Mouse (Mus musculus): Measurements from ENCODE around the gene Snrpg. TPM values are rescaled to one million over a fixed set of nuclear protein-coding genes. Genes with fewer than 3 reads are reported as not detected.
"Not testable (repeated sequence)": the region's sequence is repeated elsewhere in the genome, so short reads cannot be mapped to it uniquely, and the experiment has no call there.

The Snrpg gene
- total RNA-seq (2021), result 100 to 1,000 TPM; 383 to 436 TPM
- long read RNA-seq, experiment 1, transcript Snrpg-201 (4 exons, 1,055 nt), result major isoform, 411 of 469 reads
- long read RNA-seq, experiment 1, partial matches to known transcripts, result 48 of 469 reads
- long read RNA-seq, experiment 1, other reads (novel, unspliced or antisense), result 9 of 469 reads
- long read RNA-seq, experiment 2, transcript Snrpg-201 (4 exons, 1,055 nt), result major isoform, 239 of 323 reads
- long read RNA-seq, experiment 2, partial matches to known transcripts, result 73 of 323 reads
- long read RNA-seq, experiment 2, other reads (novel, unspliced or antisense), result 10 of 323 reads

GRCm38 (mm10) chr6:86370764-86371339 lies at the start of gene Snrpg:
Gene Snrpg, plus strand, starts transcription at chr6:86371304.
- DNase-seq (ENCODE audit: low spot score in 2 of 2), result no peak

- DNase-seq (ENCODE audit: low spot score in 2 of 2), result no peak
Observed at GRCm38 (mm10) chr6:86322031-86322563, 49.0 kb upstream of the Snrpg start.

GRCm38 (mm10) chr6:86322991-86323390 lies 48.1 kb upstream of the Snrpg start:
- DNase-seq (ENCODE audit: low spot score in 2 of 2), result no peak

GRCm38 (mm10) chr6:86324400-86324799 lies 46.7 kb upstream of the Snrpg start:
- DNase-seq (ENCODE audit: low spot score in 2 of 2), result no peak

GRCm38 (mm10) chr6:86325646-86326045 lies 45.5 kb upstream of the Snrpg start:
- no peak for DNase-seq (ENCODE audit: low spot score in 2 of 2)

GRCm38 (mm10) chr6:86326866-86327265 lies 44.2 kb upstream of the Snrpg start:
- no peak for DNase-seq (ENCODE audit: low spot score in 2 of 2)

GRCm38 (mm10) chr6:86328369-86328768 lies 42.7 kb upstream of the Snrpg start:
- no peak for DNase-seq (ENCODE audit: low spot score in 2 of 2)

GRCm38 (mm10) chr6:86329943-86330342 lies 41.2 kb upstream of the Snrpg start:
- DNase-seq (ENCODE audit: low spot score in 2 of 2), result no peak

- DNase-seq (ENCODE audit: low spot score in 2 of 2), result no peak
Observed at GRCm38 (mm10) chr6:86335121-86335849, 35.8 kb upstream of the Snrpg start.

- DNase-seq (ENCODE audit: low spot score in 2 of 2), result no peak
Observed at GRCm38 (mm10) chr6:86335860-86336259, 35.2 kb upstream of the Snrpg start.

- not testable (repeated sequence) for DNase-seq (ENCODE audit: low spot score in 2 of 2)
Observed at GRCm38 (mm10) chr6:86336340-86336739, 34.8 kb upstream of the Snrpg start.

GRCm38 (mm10) chr6:86343656-86344055 lies 27.4 kb upstream of the Snrpg start:
- no peak for DNase-seq (ENCODE audit: low spot score in 2 of 2)

- no peak for DNase-seq (ENCODE audit: low spot score in 2 of 2)
Observed at GRCm38 (mm10) chr6:86346063-86346462, 25.0 kb upstream of the Snrpg start.

GRCm38 (mm10) chr6:86349257-86349656 lies 21.8 kb upstream of the Snrpg start:
- DNase-seq (ENCODE audit: low spot score in 2 of 2), result no peak

- DNase-seq (ENCODE audit: low spot score in 2 of 2), result no peak
Observed at GRCm38 (mm10) chr6:86354948-86355347, 16.2 kb upstream of the Snrpg start.

- DNase-seq (ENCODE audit: low spot score in 2 of 2), result no peak
Observed at GRCm38 (mm10) chr6:86356956-86357355, 14.1 kb upstream of the Snrpg start.

- DNase-seq (ENCODE audit: low spot score in 2 of 2), result no peak
Observed at GRCm38 (mm10) chr6:86360691-86361090, 10.4 kb upstream of the Snrpg start.

GRCm38 (mm10) chr6:86361373-86361772 lies 9.7 kb upstream of the Snrpg start:
- no peak for DNase-seq (ENCODE audit: low spot score in 2 of 2)

GRCm38 (mm10) chr6:86364442-86365141 lies 6.5 kb upstream of the Snrpg start:
- peak in 1 of 2 experiments; percentile 65 for DNase-seq (ENCODE audit: low spot score in 2 of 2)

GRCm38 (mm10) chr6:86365371-86366124 lies 5.6 kb upstream of the Snrpg start, which contains the start of gene Fam136a:
Gene Fam136a, plus strand, starts transcription at chr6:86365646.
- DNase-seq (ENCODE audit: low spot score in 2 of 2), result peak; percentile 89 to 94

Measured in adrenal gland, postnatal 4 days (tissue).